Mouse (Mus musculus) kidney, postnatal 36 days (tissue): ENCODE data around the gene Hcfc1.

Source experiments
- DNase-seq, 2 experiments: peaks; one replicate each; pipeline ENCODE4 v3.0.0; 2021 to 2022; ENCODE audit warnings: mixed read lengths in 2 of 2

Hcfc1 gene

DNA sequence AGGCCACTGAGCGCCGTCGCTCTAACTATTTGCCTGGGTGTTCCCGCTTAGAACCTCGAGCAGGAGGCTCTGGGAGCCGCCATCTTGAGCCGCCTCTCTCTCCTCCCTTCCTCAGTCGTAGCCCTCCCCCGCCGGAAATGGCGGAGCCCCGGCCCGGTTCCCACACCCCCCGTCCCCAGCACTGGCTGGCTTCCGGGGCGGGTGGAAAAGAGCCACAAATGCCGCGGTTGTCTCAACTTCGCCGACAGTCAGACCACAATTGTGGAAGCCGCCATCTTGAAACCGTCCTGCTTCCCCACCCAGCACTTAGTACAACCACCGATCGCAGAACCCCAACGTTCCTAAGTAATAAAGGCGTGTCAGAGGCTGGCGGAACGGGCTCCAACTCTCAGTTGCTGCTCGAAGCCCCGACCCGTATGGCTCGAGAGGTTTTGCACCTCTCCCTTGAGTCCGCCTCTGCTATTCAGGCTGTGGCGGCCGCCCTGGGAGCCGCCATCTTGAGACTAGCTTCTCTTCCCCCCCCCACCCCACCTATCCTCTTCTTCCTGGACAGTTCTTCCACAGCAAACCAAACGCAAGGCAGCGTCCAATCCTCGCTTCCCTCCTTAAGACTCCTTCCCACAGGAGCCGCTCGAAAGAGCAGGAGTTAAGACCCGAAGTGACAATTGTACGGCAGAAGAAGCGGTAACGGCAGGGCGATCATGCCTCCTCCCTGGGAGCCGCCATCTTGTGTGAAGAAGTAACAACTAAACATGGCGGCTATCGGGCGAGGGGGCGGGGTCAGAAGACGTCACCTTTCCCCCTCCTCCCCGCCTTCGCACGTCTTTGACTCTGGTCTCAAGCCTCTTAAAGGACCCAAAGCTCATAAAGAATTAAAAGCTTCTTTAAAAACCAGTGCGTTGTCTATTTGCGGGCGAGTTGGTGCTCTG, at the start of gene Hcfc1:
Hcfc1 (minus strand) TSS at position 110 of the 929 bp plus-strand sequence.
- peak; percentile 92 to 93 for DNase-seq

DNA sequence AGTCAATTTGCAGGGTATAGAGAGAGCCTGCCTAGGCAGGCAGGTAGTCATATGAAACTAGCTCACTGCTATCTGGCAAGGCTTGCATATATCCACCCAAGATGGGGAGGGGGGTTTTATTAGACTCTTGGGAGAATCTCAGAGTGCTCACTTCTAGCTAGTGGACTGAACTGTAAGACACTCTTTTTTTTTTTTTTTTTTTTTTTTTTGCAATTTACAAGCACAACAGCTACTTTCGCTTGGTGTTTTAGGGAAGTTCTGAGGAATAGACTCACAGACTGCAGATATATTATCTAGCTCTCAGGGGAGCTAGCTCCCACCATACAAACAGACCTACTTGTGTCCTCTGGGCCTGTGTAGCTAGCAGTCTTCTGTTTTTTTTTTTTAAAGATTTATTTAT, 48.4 kb upstream of the Hcfc1 start:
- no peak for DNase-seq

DNA sequence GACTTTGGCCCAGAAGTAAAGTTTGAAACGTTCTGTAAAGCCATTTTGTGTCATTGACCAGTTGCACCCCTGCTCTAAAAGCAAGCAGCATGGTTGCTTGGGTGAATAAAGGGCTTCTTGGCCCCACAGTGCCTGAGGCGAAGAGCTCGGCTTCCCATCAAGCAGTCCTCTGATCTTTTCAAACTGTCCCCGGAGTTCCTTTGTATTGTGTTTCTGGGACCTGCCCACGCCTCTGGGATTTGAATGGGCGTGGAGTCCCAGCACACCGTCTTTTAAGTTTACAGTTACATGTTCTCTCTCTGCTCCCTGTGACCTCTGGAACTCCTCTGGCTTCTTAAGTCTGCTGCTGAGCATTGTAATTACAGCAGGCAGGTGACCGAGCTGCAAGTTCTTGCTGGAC, 41.9 kb upstream of the Hcfc1 start:
- DNase-seq, result no peak

DNA sequence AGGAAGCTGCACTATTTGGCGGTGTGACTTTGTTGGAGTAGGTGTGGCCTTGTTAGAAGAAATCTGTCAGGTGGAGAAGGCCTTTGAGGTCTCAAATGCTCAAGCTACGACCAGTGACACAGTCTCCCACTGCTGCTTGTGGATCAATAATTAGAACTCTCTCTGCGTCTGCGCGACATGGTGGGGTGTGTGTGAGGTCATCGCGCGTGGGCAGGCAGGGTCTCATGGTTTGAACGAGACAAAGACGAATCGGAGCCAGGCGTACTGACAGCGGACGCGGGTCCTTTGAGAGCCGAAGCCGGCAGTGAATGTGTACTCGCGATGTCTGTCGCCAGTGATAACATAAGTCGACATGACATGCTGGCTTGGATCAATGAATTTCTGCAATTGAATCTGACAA, 40.2 kb upstream of the Hcfc1 start:
- DNase-seq, result no peak

DNA sequence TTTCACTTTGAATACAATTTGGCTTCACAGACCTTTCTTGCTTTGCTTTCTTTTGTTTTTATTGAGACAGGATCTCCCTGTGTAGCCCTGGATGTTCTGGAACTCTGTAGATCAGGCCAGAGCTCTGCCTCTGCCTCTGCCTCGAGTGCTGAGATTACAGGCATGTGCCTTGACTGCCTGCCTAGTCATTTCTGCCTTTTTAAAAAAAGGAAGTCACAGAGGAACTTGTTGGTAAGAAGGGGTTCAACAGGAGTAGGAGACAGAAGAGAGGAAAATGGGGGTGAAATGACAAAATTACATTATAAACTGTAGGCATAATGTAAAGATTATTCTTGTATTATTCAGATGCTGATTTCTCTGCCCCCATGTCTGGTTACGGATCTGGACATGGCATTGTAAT, 37.5 kb upstream of the Hcfc1 start:
- no peak for DNase-seq

DNA sequence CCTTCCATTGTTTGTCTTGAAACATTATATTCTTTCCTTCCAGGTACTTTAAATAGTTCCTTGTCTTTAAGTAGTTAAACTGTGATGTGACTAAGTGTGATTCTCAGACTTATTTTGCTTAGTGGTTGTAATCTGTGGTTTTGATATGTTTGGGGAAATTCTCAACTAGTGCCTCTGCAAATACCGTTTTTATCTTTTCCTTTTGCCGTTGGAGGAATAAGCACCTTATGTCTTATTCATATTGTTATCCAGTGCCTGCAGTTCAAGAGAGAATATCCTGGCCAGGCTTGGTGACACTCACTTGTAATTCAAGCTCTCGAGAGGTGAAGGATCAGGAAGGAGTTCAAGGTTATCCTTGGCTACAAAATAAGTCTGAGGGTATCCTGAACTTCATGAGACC, 34.9 kb upstream of the Hcfc1 start:
- no peak for DNase-seq

DNA sequence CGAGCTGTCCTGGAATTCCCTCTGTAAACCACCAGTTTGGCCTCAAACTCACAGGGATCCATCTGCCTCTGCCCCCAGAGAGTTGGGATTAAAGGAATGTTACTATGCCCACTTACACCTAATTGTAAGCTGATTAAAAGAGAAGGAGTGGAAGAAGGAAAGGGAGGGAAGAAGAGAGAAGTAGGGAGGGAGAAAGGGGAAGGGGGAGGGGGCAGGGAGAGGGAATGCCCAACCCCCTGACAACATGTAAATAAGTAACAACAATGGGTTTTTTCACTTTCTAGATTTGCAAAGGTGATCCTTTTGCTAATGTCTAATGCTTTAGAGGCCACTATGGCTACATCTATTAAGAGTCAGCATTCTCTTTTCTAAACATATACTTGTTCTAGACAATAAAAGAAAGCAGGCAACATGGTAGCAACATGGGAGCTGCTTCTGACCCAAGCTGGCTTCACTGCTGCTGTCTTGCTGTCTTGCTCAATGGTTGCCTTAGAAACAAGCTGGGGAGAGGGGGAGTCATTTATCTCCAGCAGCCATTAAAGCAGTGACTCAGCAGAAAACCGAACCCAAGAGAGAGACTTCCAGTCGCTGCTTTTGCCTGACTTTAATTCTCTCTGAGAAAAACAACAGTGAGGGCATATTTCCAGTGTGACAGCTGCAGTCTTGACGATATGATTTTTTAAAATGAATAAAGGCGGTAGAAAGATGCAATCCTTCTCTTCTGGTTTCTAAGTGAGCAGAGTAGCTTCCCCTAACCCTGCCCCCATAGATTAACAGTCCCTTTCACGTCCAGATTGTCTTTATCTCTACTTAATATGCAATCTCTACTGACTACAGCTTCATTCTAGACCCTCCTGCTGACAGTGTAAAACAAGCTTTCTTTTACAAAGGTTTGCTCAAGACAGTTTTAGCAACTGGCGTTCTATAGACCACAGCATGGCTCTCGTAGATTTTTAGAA, 33.0 kb upstream of the Hcfc1 start:
- peak; percentile 11 to 39 for DNase-seq

DNA sequence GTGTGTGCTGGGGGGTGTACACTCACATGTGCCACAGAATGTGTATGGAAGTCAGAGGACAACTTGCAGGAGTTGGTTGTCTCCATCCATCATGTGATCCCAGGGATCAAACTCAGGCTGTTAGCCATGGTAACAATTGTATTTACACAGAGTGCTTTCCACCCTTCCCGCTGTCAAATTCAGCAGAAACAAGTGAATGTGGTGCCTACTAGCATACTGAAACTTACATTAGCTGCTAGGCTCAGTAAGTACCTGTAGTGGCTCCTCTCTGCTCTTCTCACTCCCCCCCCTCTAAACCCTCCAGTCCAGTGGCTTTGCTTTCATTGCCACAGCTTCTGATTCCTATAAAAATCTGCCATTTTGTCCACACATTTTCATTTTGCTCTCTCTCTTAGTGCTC, 11.6 kb upstream of the Hcfc1 start:
- no peak for DNase-seq

DNA sequence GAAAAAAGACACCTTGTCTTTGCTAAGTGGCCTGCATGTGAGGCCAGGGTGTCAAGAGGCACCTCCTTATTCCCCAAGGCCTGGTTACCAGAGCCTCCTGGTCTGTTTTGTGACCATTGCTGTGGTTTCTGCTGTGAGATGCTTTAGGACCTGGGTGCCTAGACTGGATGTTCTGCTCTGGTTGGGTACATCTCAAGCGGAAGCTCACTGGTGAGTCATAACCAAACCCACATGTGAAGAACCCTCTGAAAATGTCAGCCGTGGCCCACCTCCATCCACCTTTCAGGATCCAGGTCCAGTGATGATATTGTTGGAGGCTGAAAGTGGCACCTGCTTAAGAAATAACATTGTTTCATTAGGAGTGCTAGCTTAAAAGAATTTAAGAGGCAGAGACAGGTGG, 10.1 kb upstream of the Hcfc1 start:
- no peak for DNase-seq

DNA sequence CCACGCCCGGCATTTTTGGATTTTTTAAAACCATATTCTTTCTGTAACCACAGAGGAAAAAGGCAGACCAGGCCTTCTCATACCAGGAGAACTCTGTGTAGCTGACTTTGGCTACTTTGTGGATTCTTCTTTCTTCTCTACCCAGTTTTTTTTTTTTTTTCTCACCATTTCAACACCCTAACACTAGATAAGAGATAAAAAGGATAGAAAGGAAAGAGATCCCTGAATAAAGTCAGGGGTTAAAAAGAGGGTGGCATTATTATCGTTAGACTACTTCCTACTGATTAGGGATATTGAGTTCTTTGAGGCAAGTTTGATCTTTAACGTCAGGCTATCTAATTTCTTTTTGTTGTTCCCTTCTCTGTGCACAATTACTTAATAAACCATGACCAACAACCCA, 6.6 kb upstream of the Hcfc1 start:
- no peak for DNase-seq

DNA sequence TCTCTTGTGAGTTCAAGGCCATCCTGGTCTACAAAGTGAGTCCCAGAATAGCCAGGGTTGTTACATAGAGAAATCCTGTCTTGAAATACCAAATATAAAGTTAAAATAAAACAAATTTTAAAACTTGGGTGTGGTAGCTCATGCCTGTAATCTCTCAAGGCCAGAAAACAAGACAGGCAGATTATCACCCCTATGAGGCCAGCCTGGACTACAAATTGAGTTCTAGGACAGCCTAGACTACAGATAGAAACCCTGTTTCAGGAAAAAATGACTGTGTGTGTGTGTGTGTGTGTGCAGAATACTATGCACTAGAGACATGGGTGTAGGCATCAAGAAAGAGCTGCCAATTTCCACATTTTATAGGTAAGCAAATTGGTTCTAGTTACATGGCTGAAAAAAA, 4.6 kb upstream of the Hcfc1 start:
- no peak for DNase-seq

DNA sequence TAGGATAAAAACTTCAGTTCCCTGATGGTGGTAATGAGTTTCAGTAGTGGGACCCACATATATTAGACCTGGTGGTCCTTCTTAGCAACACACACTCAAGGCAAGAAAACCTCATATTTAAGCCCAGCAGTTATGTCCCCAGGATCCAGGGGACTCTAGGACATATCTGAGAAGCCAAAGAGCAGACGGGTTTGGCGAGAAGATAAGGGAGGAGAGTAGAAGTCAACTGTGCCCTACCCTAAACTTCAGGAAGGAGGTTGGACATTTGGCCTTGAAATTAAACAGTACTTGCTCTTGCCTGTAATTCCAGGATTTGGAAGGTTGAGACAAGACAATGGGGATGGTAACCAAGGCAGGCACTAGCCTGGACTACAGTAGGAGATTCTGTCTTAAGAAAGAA, 3.6 kb upstream of the Hcfc1 start:
- no peak for DNase-seq

DNA sequence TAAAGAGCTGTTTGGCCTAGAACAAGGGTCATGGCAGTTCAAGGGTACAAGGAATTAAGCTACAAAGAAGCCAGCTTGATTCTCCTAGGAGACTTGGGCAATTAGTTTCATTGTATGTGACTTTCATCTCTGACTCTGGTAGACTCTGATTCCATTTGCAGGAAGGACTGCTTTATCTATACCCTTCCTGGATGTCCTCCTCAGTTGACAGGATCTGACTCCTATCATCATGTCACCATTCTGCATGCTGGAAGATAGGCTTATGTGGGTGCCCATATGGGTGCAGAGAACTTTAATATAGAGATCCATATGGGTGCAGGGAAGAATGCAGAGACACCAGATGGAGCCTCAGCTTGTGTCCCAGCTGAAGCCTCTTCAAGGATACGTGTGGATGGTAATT, 3.0 kb upstream of the Hcfc1 start:
- no peak for DNase-seq

DNA sequence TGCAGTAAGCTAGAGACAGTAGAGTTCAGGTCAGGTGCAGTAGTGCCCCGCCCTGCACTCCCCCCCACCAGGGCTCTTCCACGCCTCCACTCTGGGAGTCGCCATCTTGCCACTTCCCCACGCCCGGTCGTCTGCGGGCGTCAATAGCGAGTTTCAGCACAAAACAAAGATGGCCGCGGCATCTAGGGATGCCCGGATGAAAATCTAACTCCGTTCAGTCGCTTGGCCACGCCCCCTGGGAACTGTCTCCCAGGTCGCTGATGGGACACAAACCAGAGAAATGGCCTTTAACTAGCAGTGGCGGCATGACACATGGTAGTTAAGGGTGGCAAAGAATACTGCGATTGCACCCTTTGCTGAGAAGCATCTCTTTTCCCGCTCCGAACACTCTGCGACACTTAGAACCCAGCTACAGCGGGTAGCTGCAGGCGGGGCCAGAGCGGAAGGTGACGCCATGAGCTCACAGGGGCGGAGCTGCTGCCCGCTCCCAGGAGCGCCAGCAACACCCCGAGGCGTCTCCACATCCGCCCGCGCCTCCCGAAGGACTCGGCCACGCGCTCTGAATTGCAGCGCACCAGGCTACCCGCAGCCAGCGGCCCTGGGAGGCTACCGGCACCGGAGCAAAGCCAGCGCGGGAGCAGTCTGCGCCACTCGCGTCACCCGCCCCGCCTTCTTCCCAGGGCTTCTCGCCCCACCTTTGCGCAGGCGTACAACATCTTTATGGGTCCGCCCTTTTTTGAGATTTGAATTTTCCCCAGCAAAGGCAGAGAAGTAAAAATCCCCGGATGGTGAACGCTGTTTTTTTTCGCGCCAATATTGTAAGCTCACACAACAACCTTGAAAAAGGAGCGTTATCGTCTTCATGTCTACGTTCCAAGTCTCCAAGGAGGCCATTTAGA, 1.3 kb upstream of the Hcfc1 start:
- peak; percentile 91 for DNase-seq

DNA sequence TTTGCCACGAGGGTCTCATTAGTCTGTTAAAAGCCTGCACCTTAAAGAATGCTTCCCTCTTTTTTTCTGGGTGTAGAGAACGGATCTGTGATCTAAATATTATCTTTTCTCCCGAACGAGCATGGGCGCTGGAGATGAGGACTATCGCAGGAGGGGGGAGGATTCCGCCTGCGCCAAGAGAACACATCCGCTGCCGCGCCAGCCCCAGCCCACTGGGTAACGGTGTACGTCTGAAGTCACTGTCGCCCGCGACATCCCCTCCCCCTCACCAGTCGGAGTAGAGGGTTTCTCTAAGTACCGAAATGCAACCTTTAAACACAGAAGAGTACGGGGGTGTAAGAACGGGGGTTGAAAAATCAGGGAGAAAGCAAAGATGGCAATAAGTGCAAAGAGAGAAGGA, 850 bp downstream of the Hcfc1 start:
- peak; percentile 48 to 68 for DNase-seq

DNA sequence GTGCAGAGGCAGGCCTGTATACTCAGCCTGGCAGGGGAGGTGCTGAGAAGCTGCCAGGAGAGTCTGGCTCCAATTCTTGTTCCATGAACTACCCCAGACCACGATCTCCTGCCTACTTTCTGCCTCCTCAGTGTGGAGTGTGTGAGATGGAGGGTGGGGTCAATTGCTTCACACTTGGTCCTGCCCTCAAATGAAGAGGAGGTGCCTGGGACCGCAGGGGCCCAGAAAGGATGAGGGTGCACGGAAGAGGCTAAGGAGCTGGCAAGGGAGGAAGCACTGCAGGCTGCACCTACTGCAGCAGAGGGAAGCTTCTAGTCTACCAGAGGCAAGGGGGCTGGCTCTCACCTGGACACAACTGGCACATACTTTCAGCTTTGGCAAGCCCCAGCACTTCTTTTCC, 1.8 kb downstream of the Hcfc1 start:
- DNase-seq, result peak in 1 of 2 experiments; percentile 36

DNA sequence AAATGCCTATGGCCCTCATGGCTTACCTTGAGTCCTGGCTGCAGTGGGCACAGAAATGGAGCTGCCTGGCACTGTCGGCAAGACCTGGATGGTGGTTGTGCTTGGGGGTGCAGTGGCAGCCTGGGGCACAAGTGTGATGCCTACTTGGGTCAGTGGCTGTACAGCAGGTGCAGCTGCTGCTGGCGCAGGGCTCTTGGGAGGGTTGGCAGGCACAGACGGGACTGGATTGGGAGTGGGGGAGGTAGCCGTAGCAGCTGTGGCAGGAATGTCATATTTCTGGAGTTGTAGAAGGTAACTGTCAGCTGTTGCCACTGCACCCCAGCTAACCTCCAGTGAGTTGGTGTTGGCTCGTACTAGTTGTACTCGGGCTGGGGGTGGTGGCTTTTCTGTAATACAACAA, 11.2 kb downstream of the Hcfc1 start:
- no peak for DNase-seq

DNA sequence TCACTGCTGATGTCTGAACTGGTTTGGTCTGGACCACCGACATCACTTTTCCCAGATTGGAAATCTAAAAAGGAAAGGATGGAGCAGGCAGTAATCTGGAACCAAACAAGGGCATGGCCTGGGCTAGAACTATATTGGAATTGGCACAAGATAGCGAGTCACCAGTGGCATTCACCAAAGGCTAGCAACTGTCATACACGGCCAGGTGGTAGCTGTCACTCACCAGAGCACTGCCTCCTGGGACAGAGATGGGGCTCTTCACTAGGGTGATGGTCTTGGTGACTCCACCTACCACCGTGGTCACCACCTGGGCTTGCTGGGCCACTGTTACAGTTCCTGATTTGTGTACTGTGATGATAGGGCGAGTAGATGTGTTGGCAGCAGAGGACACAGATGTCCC, 13.6 kb downstream of the Hcfc1 start:
- no peak for DNase-seq

DNA sequence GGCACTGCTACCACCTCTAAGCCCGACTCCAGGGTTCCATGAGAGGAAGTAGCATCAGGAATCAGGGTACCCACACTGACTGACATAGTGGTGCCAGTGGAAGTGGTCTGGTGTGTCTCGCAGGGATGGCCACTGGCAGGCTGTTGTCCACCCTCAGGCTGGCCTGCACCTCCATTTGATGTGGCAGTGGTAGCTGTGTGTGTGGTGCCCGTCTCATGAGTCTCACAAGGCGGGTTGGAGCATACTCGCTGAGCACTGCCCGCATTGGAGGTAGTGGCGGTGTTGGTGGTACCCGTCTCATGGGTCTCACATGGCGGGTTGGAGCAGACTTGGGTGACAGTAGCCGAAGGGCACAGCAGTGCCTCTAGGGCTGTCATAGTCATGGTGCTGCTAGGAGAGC, 16.8 kb downstream of the Hcfc1 start:
- DNase-seq, result peak in 1 of 2 experiments; percentile 4

DNA sequence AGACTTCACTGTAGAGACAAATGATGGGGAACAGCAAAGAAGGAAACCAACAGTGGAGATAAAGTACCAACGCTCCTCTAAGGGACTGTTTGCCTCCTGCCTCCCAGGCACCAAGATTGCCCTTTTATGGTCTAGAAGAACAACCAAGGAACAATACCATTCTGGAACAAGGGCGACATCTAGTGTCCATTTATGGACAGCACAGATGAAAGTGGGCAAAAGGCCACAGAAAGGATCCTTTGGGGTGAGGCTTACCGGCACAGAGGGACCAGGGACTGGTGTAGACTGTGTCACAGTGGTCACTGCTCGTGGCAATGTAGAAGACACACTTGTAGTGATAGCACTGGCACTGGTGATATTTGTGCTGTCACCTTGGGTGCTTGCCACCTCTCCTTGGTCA, 17.5 kb downstream of the Hcfc1 start:
- DNase-seq, result peak; percentile 56 to 64

DNA sequence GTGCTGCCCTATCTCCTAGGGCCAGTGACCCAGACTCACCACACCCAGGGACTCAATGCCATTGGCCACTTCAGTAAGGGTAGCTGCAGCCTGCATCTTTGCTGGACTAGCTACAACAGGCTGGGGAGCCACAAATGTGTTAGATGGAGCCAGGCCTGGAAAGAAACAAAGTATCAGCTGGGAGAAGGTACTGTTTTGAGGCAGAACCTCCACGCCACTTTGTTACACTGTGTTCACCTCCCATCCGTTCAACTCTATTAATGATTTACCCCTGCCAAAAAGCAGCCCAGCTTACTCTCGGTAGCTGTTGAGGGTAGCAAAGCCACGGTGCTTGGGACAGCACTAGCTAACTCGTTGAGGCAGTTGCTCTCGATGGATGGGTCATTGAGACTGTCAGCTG, 19.3 kb downstream of the Hcfc1 start:
- no peak for DNase-seq

DNA sequence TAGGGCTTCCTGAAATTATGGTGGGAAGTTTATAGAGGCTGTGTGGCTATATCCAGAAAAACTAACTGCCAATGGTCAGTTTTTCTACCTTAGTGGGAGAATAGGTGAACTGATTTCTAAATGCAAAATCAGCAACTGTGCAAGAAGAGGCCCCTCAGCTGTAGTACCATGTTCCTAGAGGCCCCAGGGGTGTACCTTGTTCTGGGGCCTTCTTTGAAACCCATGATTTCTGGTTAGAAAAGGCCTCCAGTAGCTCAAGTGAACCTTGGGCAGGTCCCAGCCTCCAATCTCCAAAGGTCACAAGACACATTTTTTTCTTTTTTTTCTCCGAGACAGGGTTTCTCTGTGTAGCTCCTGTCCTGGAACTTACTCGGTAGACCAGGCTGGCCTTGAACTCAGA, 23.9 kb downstream of the Hcfc1 start:
- no peak for DNase-seq

DNA sequence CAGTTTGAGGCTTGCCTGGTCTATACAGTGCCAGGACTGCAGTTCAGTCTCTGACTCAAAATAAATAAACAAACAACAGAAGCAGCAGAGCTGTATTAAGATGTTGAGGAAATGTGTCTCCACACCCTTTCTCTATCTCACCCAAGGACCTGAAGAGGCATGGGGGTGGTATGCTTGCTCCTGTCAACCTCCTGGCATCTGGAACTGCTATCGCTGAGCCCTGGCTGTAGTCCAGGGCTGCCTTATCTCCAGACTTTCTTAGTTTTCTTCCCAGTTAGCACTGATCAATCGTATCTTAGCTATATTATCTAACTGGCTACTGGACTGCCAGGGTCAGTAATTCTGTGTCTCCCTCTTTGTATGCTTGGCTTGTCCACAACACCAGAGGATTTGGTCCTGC, 24.3 kb downstream of the Hcfc1 start:
- no peak for DNase-seq
